ENCODE assay signal across 8 mouse cellular contexts in the genomic region with DNA sequence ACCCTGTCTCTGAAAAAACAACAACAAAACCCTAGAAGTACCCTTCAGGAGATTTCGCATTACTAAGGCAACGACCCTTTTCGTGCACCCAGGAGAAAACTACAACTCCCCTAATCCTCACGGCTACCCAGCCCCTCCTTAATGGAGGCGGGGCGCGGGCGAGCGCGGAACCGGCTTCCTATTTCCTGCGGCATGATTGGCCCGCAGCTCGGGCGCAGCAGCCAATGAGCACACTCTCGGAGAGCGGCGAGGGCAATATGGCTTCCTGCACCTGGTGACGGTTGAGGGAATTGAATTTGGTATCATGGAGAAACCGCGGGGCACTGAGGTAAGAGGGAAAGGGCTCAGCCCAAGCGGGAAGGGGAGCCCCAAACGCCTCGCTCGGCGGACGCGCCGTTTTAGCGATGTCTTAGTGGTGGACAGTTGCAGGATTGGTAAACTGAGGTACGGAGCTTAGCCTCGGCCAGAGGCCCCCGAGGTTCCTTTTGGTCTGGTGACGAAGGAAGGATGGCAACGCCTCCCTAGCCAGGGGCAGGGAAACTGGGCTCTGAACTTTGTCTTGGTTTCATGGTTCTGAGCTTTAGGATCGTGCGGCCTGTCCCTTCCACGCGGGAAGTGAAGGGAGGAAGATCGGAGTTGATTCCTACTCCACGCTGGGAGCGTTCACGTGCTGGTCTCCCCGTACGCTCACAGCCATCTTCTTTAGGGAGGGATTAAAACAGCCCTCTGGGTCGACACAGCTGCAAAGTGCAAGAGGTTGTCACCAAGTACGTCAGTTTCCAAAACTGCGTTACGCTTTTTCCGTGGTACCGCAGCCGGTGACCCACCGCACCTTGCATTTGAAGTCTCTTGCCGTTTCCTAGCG. TPM values are rescaled to one million over a fixed set of nuclear protein-coding genes. Genes with fewer than 3 reads are reported as not detected.
DNase-seq lines count a peak whose midpoint lies in the region; ATAC-seq and TF ChIP-seq lines count a peak whose summit lies in the region.

A gene (plus strand): TSS at position 193 of the 865 bp plus-strand sequence.

- H3K9ac ChIP-seq in MEL (ENCODE audit: control insufficient read depth, low read depth, low read length, poor library complexity, severe bottlenecking) = peak within 1 kb of the TSS; percentile 92
- peak within 1 kb of the TSS; percentile 61 for H3K9ac ChIP-seq in forebrain, postnatal 0 days
- H3K9ac ChIP-seq in lung, embryonic 15.5 days = peak within 1 kb of the TSS; percentile 68

- peaks cover 22% of the 10 kb centered on the region for H3K79me2 ChIP-seq in MEL (ENCODE audit: control insufficient read depth, insufficient read depth, low read length, poor library complexity)

- H3K27ac ChIP-seq in MEL (ENCODE audit: control insufficient read depth, low read depth, low read length) = peak within 1 kb of the TSS; percentile 77
- H3K27ac ChIP-seq in cerebellum, adult 2 months (ENCODE audit: insufficient read depth, low read length) = no peak within 1 kb of the TSS
- H3K27ac ChIP-seq in forebrain, postnatal 0 days (ENCODE audit: low read depth, low read length) = peak within 1 kb of the TSS; percentile 70; the same call in 1 of the 2 replicates
- 0 out of 2 replicates have a peak within 1 kb of the TSS, but pooled peaks have one; percentile 34 for H3K27ac ChIP-seq in lung, embryonic 15.5 days

- peaks cover 6 to 8% of the 10 kb centered on the region in 2 experiments; a peak in 2 of 4 replicates for H3K4me1 ChIP-seq in MEL (ENCODE audit: control insufficient read depth in 1 of 2, insufficient read depth in 2 of 2, low read length in 2 of 2)
- no peaks in the 10 kb centered on the region for H3K4me1 ChIP-seq in cerebellum, adult 2 months (ENCODE audit: control insufficient read depth, insufficient read depth, low read length)
- H3K4me1 ChIP-seq in forebrain, postnatal 0 days (ENCODE audit: insufficient read depth) = 0 out of 2 replicates have a peak, but pooled peaks cover 6% of the 10 kb centered on the region
- peaks cover 8% of the 10 kb centered on the region for H3K4me1 ChIP-seq in lung, embryonic 15.5 days

- peak within 1 kb of the TSS; percentile 65 for H3K4me2 ChIP-seq in forebrain, postnatal 0 days (ENCODE audit: low read depth)
- peak within 1 kb of the TSS; percentile 80 for H3K4me2 ChIP-seq in lung, embryonic 15.5 days

- ATAC-seq in forebrain, postnatal 0 days = peak; percentile 100
- ATAC-seq in lung, embryonic 15.5 days (ENCODE audit: borderline replicate concordance, extremely low read depth, low FRiP score, low TSS enrichment) = peak; percentile 98

- peak; percentile 37 to 78; a peak in 3 of 4 replicates for TF ChIP-seq POLR2A in MEL (IDR thresholded peaks at IDR 0.05; ENCODE audit: control insufficient read depth in 1 of 2, insufficient read depth in 1 of 2, low read depth in 1 of 2, low read length in 2 of 2, poor library complexity in 1 of 2)
- peak; percentile 36; the same call in 1 of the 2 replicates for TF ChIP-seq POLR2A in cerebellum, adult 2 months (IDR thresholded peaks at IDR 0.05; ENCODE audit: borderline replicate concordance, insufficient read depth, low read length)

- 1% methylated on average over 55 of the region's 55 CpGs for WGBS in cerebellum, adult 2 months
- 2% methylated on average over 55 of the region's 55 CpGs for WGBS in forebrain, postnatal 0 days
- WGBS in lung, embryonic 15.5 days = under 1% methylated on average over 55 of the region's 55 CpGs

- no peaks in the 10 kb centered on the region for H3K27me3 ChIP-seq in MEL (ENCODE audit: control insufficient read depth in 1 of 2, insufficient read depth in 2 of 2, low read length in 2 of 2)
- no peaks in the 10 kb centered on the region for H3K27me3 ChIP-seq in cerebellum, adult 2 months (ENCODE audit: control insufficient read depth, insufficient read depth, low read length)
- no peaks in the 10 kb centered on the region for H3K27me3 ChIP-seq in forebrain, postnatal 0 days (ENCODE audit: insufficient read depth, low read length)
- H3K27me3 ChIP-seq in lung, embryonic 15.5 days = no peaks in the 10 kb centered on the region

- peak; percentile 97 for DNase-seq in MEL (ENCODE audit: low read depth, low spot score)
- peak; percentile 90 to 93 for DNase-seq in cerebellum, adult 2 months
- DNase-seq in forebrain, postnatal 0 days = peak; percentile 96
- DNase-seq in heart, postnatal 4 days = peak; percentile 94
- DNase-seq in layer of hippocampus, adult 8-10 months (ENCODE audit: low spot score in 2 of 2) = peak; percentile 89 to 91
- DNase-seq in ovary, adult 18-20 months (ENCODE audit: low spot score) = peak; percentile 84
- peak; percentile 95 for DNase-seq in thymus, postnatal 0 days (ENCODE audit: low spot score)

- peak within 1 kb of the TSS; percentile 88 to 91 for H3K4me3 ChIP-seq in MEL (ENCODE audit: control insufficient read depth in 1 of 2, insufficient read depth in 1 of 2, low read depth in 2 of 2, low read length in 2 of 2)
- peak within 1 kb of the TSS; percentile 95 for H3K4me3 ChIP-seq in cerebellum, adult 2 months (replicated peaks; ENCODE audit: insufficient read depth, low read depth, low read length)
- peak within 1 kb of the TSS; percentile 71 for H3K4me3 ChIP-seq in forebrain, postnatal 0 days (ENCODE audit: low read depth, low read length)
- peak within 1 kb of the TSS; percentile 87 for H3K4me3 ChIP-seq in lung, embryonic 15.5 days

- TF ChIP-seq EP300 in MEL (IDR thresholded peaks at IDR 0.05; ENCODE audit: low read depth in 1 of 2, low read length in 2 of 2) = no peak

- TF ChIP-seq CTCF in MEL (IDR thresholded peaks at IDR 0.05 in 2 of 3, conservative IDR thresholded peaks at IDR 0.05 in 1 of 3; ENCODE audit: control insufficient read depth in 1 of 3, insufficient read depth in 1 of 3, low read depth in 2 of 3, low read length in 3 of 3, poor library complexity in 1 of 3, severe bottlenecking in 1 of 3) = no peak
- TF ChIP-seq CTCF in cerebellum, adult 2 months (IDR thresholded peaks at IDR 0.05; ENCODE audit: borderline replicate concordance, insufficient read depth, low read depth, low read length) = no peak
- TF ChIP-seq CTCF in forebrain, postnatal 0 days (IDR thresholded peaks at IDR 0.05; ENCODE audit: low read depth) = peak; percentile 60

- H3K9me3 ChIP-seq in MEL (replicated peaks; ENCODE audit: insufficient read depth, low read length) = no peaks in the 10 kb centered on the region
- no peaks in the 10 kb centered on the region for H3K9me3 ChIP-seq in forebrain, postnatal 0 days (ENCODE audit: low read length)
- H3K9me3 ChIP-seq in lung, embryonic 15.5 days = no peaks in the 10 kb centered on the region

- no peak for TF ChIP-seq RAD21 in MEL (IDR thresholded peaks at IDR 0.05; ENCODE audit: low read depth, low read length)

- H3K36me3 ChIP-seq in MEL (ENCODE audit: control insufficient read depth in 1 of 2, insufficient read depth in 2 of 2, low read length in 2 of 2) = peaks cover 2 to 5% of the 10 kb centered on the region in 2 experiments; a peak in 3 of 4 replicates
- H3K36me3 ChIP-seq in forebrain, postnatal 0 days (ENCODE audit: insufficient read depth) = peaks cover 19% of the 10 kb centered on the region
- peaks cover 6% of the 10 kb centered on the region for H3K36me3 ChIP-seq in lung, embryonic 15.5 days

TF ChIP-seq in MEL, 35 proteins besides CTCF, POLR2A, EP300 and RAD21 (continues in another document):
- TF ChIP-seq TBP (IDR thresholded peaks at IDR 0.05; ENCODE audit: low read depth, low read length) (peak; percentile 43), MYB (IDR thresholded peaks at IDR 0.05; ENCODE audit: low read depth, low read length) (no peak), MAZ (IDR thresholded peaks at IDR 0.05; ENCODE audit: low read depth, low read length) (peak; percentile 20; the same call in 1 of the 2 replicates), E2F4 (IDR thresholded peaks at IDR 0.05; ENCODE audit: borderline replicate concordance, low read depth, low read length) (peak; percentile 37; the same call in 1 of the 2 replicates), NELFE (IDR thresholded peaks at IDR 0.05; ENCODE audit: low read depth, low read length) (peak; percentile 71), USF2 (IDR thresholded peaks at IDR 0.05; ENCODE audit: borderline replicate concordance in 1 of 2, insufficient read depth in 1 of 2, low read depth in 1 of 2, low read length in 2 of 2) (no peak), UBTF (IDR thresholded peaks at IDR 0.05; ENCODE audit: borderline replicate concordance, insufficient read depth, low read depth, low read length) (no peak), TCF12 (IDR thresholded peaks at IDR 0.05; ENCODE audit: low read depth, low read length) (0 out of 2 replicates have a peak, but pooled peaks have one; percentile 13), POLR2AphosphoS5 (IDR thresholded peaks at IDR 0.05; ENCODE audit: borderline replicate concordance, low read depth, low read length) (no peak), SMC3 (IDR thresholded peaks at IDR 0.05; ENCODE audit: low read depth, low read length) (no peak), ZKSCAN1 (IDR thresholded peaks at IDR 0.05; ENCODE audit: low read depth, low read length) (no peak), ZMIZ1 (IDR thresholded peaks at IDR 0.05; ENCODE audit: low read depth, low read length) (peak; percentile 52; the same call in 1 of the 2 replicates), GATA1 (IDR thresholded peaks at IDR 0.05; ENCODE audit: low read depth, low read length) (no peak), MAFK (IDR thresholded peaks at IDR 0.05; ENCODE audit: borderline replicate concordance, low read depth, low read length) (no peak), ELF1 (IDR thresholded peaks at IDR 0.05; ENCODE audit: low read depth, low read length) (peak; percentile 92), SIN3A (IDR thresholded peaks at IDR 0.05; ENCODE audit: low read length) (peak; percentile 72), ETS1 (IDR thresholded peaks at IDR 0.05; ENCODE audit: low read depth, low read length) (peak; percentile 26; the same call in 1 of the 2 replicates), KAT2A (conservative IDR thresholded peaks at IDR 0.05; ENCODE audit: low read depth, low read length) (peak; percentile 77), ZNF384 (IDR thresholded peaks at IDR 0.05; ENCODE audit: low read depth, low read length) (no peak), CHD2 (IDR thresholded peaks at IDR 0.05; ENCODE audit: low read length) (no peak)

RNA-seq across cellular contexts. Expression of the gene that starts here (rescaled TPM):
- 47.4 and 56.7 TPM in 2 replicates for total RNA-seq in MEL (2012; rRNA removed)
- polyA plus RNA-seq in MEL (2012; ENCODE audit: insufficient read depth in 1 of 2, insufficient read length in 2 of 2, low read depth in 1 of 2, low replicate concordance in 2 of 2, missing spikeins in 1 of 2) = 10 to 100 TPM in 1 of 2 experiments, not detected in 1; 58.1 TPM
- polyA plus RNA-seq in cerebellum, adult 2 months (2012; rRNA removed) = 28.0 and 28.9 TPM in 2 replicates
- total RNA-seq in forebrain, postnatal 0 days (2014; rRNA removed) = 28.5 and 30.9 TPM in 2 replicates
- 24.3 and 28.5 TPM in 2 replicates for polyA plus RNA-seq in forebrain, postnatal 0 days (2015; fragmentation: Nextera tagmentation; extraction: Ambion mirVana)
- 10 to 100 TPM; 19.3 to 20.2 TPM for total RNA-seq in heart, postnatal 4 days (2021)
- total RNA-seq in layer of hippocampus, adult 8-10 months (2022) = 10 to 100 TPM; 40.6 to 47.3 (median 43.7) TPM
- polyA plus RNA-seq in lung, embryonic 15.5 days (2015; fragmentation: Nextera tagmentation; extraction: Ambion mirVana) = 24.6 and 26.0 TPM in 2 replicates
- 28.3 and 29.9 TPM in 2 replicates for polyA plus RNA-seq in thymus, postnatal 0 days (2015; fragmentation: Nextera tagmentation; extraction: Ambion mirVana)
